Mouse (Mus musculus) cerebellum, adult 8-10 months (tissue): ENCODE measurements around the gene Hes6.

Source experiments
- DNase-seq: peaks from one replicate; pipeline ENCODE4 v3.0.0; 2022

Hes6 gene

GRCm38 (mm10) chr1:91439776-91440175, 25.9 kb upstream of the Hes6 start:
- DNase-seq: no peak

GRCm38 (mm10) chr1:91437573-91437972, 23.7 kb upstream of the Hes6 start:
- no peak for DNase-seq

GRCm38 (mm10) chr1:91437083-91437400, 23.2 kb upstream of the Hes6 start:
- DNase-seq: no peak

- DNase-seq: peak; percentile 33
These were observed 22.7 kb upstream of the Hes6 start for GRCm38 (mm10) chr1:91436380-91437082.

GRCm38 (mm10) chr1:91435606-91436130, 21.8 kb upstream of the Hes6 start:
- DNase-seq: peak; percentile 29

- no peak for DNase-seq
These were observed 21.1 kb upstream of the Hes6 start for GRCm38 (mm10) chr1:91434905-91435304.

GRCm38 (mm10) chr1:91430761-91431160, 16.9 kb upstream of the Hes6 start:
- no peak for DNase-seq

GRCm38 (mm10) chr1:91429212-91429611, 15.4 kb upstream of the Hes6 start:
- DNase-seq: no peak

GRCm38 (mm10) chr1:91428614-91429013, 14.8 kb upstream of the Hes6 start:
- peak; percentile 64 for DNase-seq

GRCm38 (mm10) chr1:91426397-91426796, 12.6 kb upstream of the Hes6 start:
- no peak for DNase-seq

GRCm38 (mm10) chr1:91420601-91421065, 6.8 kb upstream of the Hes6 start:
- DNase-seq: no peak

GRCm38 (mm10) chr1:91419862-91420600, 6.2 kb upstream of the Hes6 start:
- no peak for DNase-seq

- DNase-seq: no peak
These were observed 4.2 kb upstream of the Hes6 start for GRCm38 (mm10) chr1:91417991-91418390.

GRCm38 (mm10) chr1:91415311-91415710, 1.5 kb upstream of the Hes6 start:
- no peak for DNase-seq

- no peak for DNase-seq
These were observed 1.1 kb upstream of the Hes6 start for GRCm38 (mm10) chr1:91414903-91415302.

GRCm38 (mm10) chr1:91413536-91413897, 321 bp downstream of the Hes6 start:
- no peak for DNase-seq

- peak; percentile 89 for DNase-seq
These were observed 770 bp downstream of the Hes6 start for GRCm38 (mm10) chr1:91413030-91413506.

- DNase-seq: peak; percentile 50
These were observed 1.4 kb downstream of the Hes6 start for GRCm38 (mm10) chr1:91412286-91413029.

- no peak for DNase-seq
These were observed 2.1 kb downstream of the Hes6 start for GRCm38 (mm10) chr1:91411631-91412285.

GRCm38 (mm10) chr1:91407819-91408218, 6.0 kb downstream of the Hes6 start:
- DNase-seq: no peak

- DNase-seq: peak; percentile 79
These were observed 8.2 kb downstream of the Hes6 start for GRCm38 (mm10) chr1:91405406-91406169.

- no peak for DNase-seq
These were observed 8.9 kb downstream of the Hes6 start for GRCm38 (mm10) chr1:91404976-91405375.
